Mouse (Mus musculus): ENCODE results near the gene Atp13a2. TPM values are rescaled to one million over a fixed set of nuclear protein-coding genes. Genes with fewer than 3 reads are reported as not detected.

Gene Atp13a2
- polyA plus RNA-seq, 1 experiment from 2014 or later, result 15.8 TPM

- Histone ChIP-seq H3K27me3 (ENCODE audit: insufficient read depth, low read length) (peaks cover 9% of the 10 kb centered on the region; the same call in 1 of the 2 replicates), H3K4me2 (ENCODE audit: low read depth, low read length) (peak overlapping the region; percentile 83), H3K36me3 (replicated peaks; ENCODE audit: insufficient read depth, low read length) (peaks cover 7% of the 10 kb centered on the region; the same call in 1 of the 2 replicates), H3K4me1 (ENCODE audit: insufficient read depth) (peaks cover 32% of the 10 kb centered on the region), H3K9me3 (ENCODE audit: low read length) (no peaks in the 10 kb centered on the region), H3K4me3 (ENCODE audit: low read depth, low read length) (peak overlapping the region; percentile 89), H3K27ac (ENCODE audit: low read depth) (peak overlapping the region; percentile 91), H3K9ac (replicated peaks) (peak overlapping the region; percentile 88)
- WGBS (ENCODE audit: insufficient replicate concordance), result 2% methylated on average over 37 of the region's 38 CpGs
- TF ChIP-seq EP300 (IDR thresholded peaks at IDR 0.05; ENCODE audit: low read depth) (no peak), CTCF (IDR thresholded peaks at IDR 0.05; ENCODE audit: low read depth) (no peak)
- DNase-seq, result no peak
- ATAC-seq, result peak; percentile 14
Observed at GRCm38 (mm10) chr4:140961467-140962206, 25.0 kb upstream of the Atp13a2 start.

- ATAC-seq (no peak), DNase-seq (no peak)
- Histone ChIP-seq H3K9ac (replicated peaks) (peak overlapping the region; percentile 88), H3K4me2 (ENCODE audit: low read depth, low read length) (peak overlapping the region; percentile 83), H3K4me1 (ENCODE audit: insufficient read depth) (peaks cover 32% of the 10 kb centered on the region), H3K36me3 (replicated peaks; ENCODE audit: insufficient read depth, low read length) (peaks cover 12% of the 10 kb centered on the region; the same call in 1 of the 2 replicates), H3K9me3 (ENCODE audit: low read length) (no peaks in the 10 kb centered on the region), H3K27ac (ENCODE audit: low read depth) (peak overlapping the region; percentile 91), H3K4me3 (ENCODE audit: low read depth, low read length) (peak overlapping the region; percentile 89), H3K27me3 (ENCODE audit: insufficient read depth, low read length) (0 out of 2 replicates have a peak, but pooled peaks cover 3% of the 10 kb centered on the region)
- TF ChIP-seq CTCF (IDR thresholded peaks at IDR 0.05; ENCODE audit: low read depth) (no peak), EP300 (IDR thresholded peaks at IDR 0.05; ENCODE audit: low read depth) (no peak)
- WGBS (ENCODE audit: insufficient replicate concordance), result 42% methylated on average over 8 of the region's 8 CpGs
Observed at GRCm38 (mm10) chr4:140962207-140962909, 24.3 kb upstream of the Atp13a2 start.

- H3K4me3 ChIP-seq (ENCODE audit: low read depth, low read length), result no peak overlapping the region
- peak; percentile 79 for DNase-seq
Observed at GRCm38 (mm10) chr4:140962950-140963349, 23.7 kb upstream of the Atp13a2 start.

GRCm38 (mm10) chr4:140963941-140964597 is 22.6 kb upstream of the Atp13a2 start:
- Histone ChIP-seq H3K27me3 (ENCODE audit: insufficient read depth, low read length) (no peaks in the 10 kb centered on the region), H3K9ac (replicated peaks) (no peak overlapping the region), H3K4me2 (ENCODE audit: low read depth, low read length) (no peak overlapping the region), H3K27ac (ENCODE audit: low read depth) (peak overlapping the region; percentile 87), H3K4me3 (ENCODE audit: low read depth, low read length) (no peak overlapping the region), H3K9me3 (ENCODE audit: low read length) (no peaks in the 10 kb centered on the region), H3K36me3 (replicated peaks; ENCODE audit: insufficient read depth, low read length) (peaks cover 17% of the 10 kb centered on the region; the same call in 1 of the 2 replicates), H3K4me1 (ENCODE audit: insufficient read depth) (peaks cover 29% of the 10 kb centered on the region)
- no peak for ATAC-seq
- no peak for TF ChIP-seq CTCF (IDR thresholded peaks at IDR 0.05; ENCODE audit: low read depth)
- TF ChIP-seq EP300 (IDR thresholded peaks at IDR 0.05; ENCODE audit: low read depth), result no peak
- 67% methylated on average over 9 of the region's 9 CpGs for WGBS (ENCODE audit: insufficient replicate concordance)
- no peak for DNase-seq

More at GRCm38 (mm10) chr4:140962950-140963349, 23.7 kb upstream of the Atp13a2 start:
- H3K9me3 ChIP-seq (ENCODE audit: low read length), result no peaks in the 10 kb centered on the region
- H3K27ac ChIP-seq (ENCODE audit: low read depth), result peak overlapping the region; percentile 91
- ATAC-seq, result peak; percentile 49
- H3K4me2 ChIP-seq (ENCODE audit: low read depth, low read length), result peak overlapping the region; percentile 83
- peaks cover 29% of the 10 kb centered on the region for H3K4me1 ChIP-seq (ENCODE audit: insufficient read depth)
- TF ChIP-seq CTCF (IDR thresholded peaks at IDR 0.05; ENCODE audit: low read depth) (no peak), EP300 (IDR thresholded peaks at IDR 0.05; ENCODE audit: low read depth) (peak; percentile 68)
- H3K9ac ChIP-seq (replicated peaks), result no peak overlapping the region; the same call in 1 of the 2 replicates
- WGBS (ENCODE audit: insufficient replicate concordance), result 25% methylated on average over 5 of the region's 5 CpGs
- H3K27me3 ChIP-seq (ENCODE audit: insufficient read depth, low read length), result no peaks in the 10 kb centered on the region
- peaks cover 16% of the 10 kb centered on the region; the same call in 1 of the 2 replicates for H3K36me3 ChIP-seq (replicated peaks; ENCODE audit: insufficient read depth, low read length)

GRCm38 (mm10) chr4:140964620-140965019 is 22.1 kb upstream of the Atp13a2 start:
- peak; percentile 1; the same call in 1 of the 2 replicates for ATAC-seq
- peak; percentile 77 for DNase-seq
- Histone ChIP-seq H3K36me3 (replicated peaks; ENCODE audit: insufficient read depth, low read length) (peaks cover 17% of the 10 kb centered on the region; the same call in 1 of the 2 replicates), H3K4me1 (ENCODE audit: insufficient read depth) (peaks cover 28% of the 10 kb centered on the region), H3K4me2 (ENCODE audit: low read depth, low read length) (no peak overlapping the region), H3K9ac (replicated peaks) (no peak overlapping the region), H3K9me3 (ENCODE audit: low read length) (no peaks in the 10 kb centered on the region), H3K27me3 (ENCODE audit: insufficient read depth, low read length) (no peaks in the 10 kb centered on the region), H3K4me3 (ENCODE audit: low read depth, low read length) (no peak overlapping the region), H3K27ac (ENCODE audit: low read depth) (peak overlapping the region; percentile 31; the same call in 1 of the 2 replicates)
- WGBS (ENCODE audit: insufficient replicate concordance), result 18% methylated on average over 7 of the region's 7 CpGs
- TF ChIP-seq EP300 (IDR thresholded peaks at IDR 0.05; ENCODE audit: low read depth) (no peak), CTCF (IDR thresholded peaks at IDR 0.05; ENCODE audit: low read depth) (peak; percentile 95)

Data from liver, postnatal 0 days (tissue).